Mouse (Mus musculus) subcutaneous adipose tissue, adult 2 months (tissue): Measurements from ENCODE around the gene Slc26a9. TPM values are rescaled to one million over a fixed set of nuclear protein-coding genes. Genes with fewer than 3 reads are reported as not detected.

Experiments used
- polyA plus RNA-seq: library from polyadenylated mRNA; depleted of rRNA; stranded (reverse); fragments of >200 nt; gene quantifications from 2 replicates; pipeline ENCODE4 v1.2.3, GENCODE M21; 2012; ENCODE audit warnings: low replicate concordance; rRNA removed

Slc26a9 gene
- 4.1 TPM in 1 of 2 replicates, not detected in the other for polyA plus RNA-seq

GRCm38 (mm10) chr1:131743868-131744464 lies at the start of gene Slc26a9:
Gene Slc26a9, plus strand, starts transcription at chr1:131744022.

GRCm38 (mm10) chr1:131797202-131797909 lies 53.5 kb downstream of the Slc26a9 start, which contains the start of gene Pm20d1:
Gene Pm20d1, plus strand, starts transcription at chr1:131797381.

Other genes with a start within 250 kb of the Slc26a9 start
- 25.5 and 31.3 TPM in 2 replicates for gene Srgap2, start 216.7 kb upstream of the Slc26a9 start, polyA plus RNA-seq
- 0.39 and 0.46 TPM in 2 replicates for gene Fam72a, start 216.1 kb upstream of the Slc26a9 start, polyA plus RNA-seq
- not detected in 2 replicates for gene Avpr1b, start 144.8 kb upstream of the Slc26a9 start, polyA plus RNA-seq
- 1.8 and 3.6 TPM in 2 replicates for gene Ctse, start 105.7 kb upstream of the Slc26a9 start, polyA plus RNA-seq
- 10.0 and 23.6 TPM in 2 replicates for gene Rab7b, start 55.3 kb upstream of the Slc26a9 start, polyA plus RNA-seq
- gene Pm20d1, start 53.4 kb downstream of the Slc26a9 start, polyA plus RNA-seq: 2.8 and 7.7 TPM in 2 replicates
- 27.0 and 47.0 TPM in 2 replicates for gene Slc41a1, start 83.5 kb downstream of the Slc26a9 start, polyA plus RNA-seq
- gene Rab29, start 123.2 kb downstream of the Slc26a9 start, polyA plus RNA-seq: 33.9 and 49.8 TPM in 2 replicates
- gene Nucks1, start 166.5 kb downstream of the Slc26a9 start, polyA plus RNA-seq: 9.6 and 15.1 TPM in 2 replicates
- gene Slc45a3, start 218.9 kb downstream of the Slc26a9 start, polyA plus RNA-seq: 2.2 and 8.4 TPM in 2 replicates